Mouse (Mus musculus) embryonic facial prominence, embryonic 11.5 days (tissue): Measurements from ENCODE around the gene Kazn. TPM values are rescaled to one million over a fixed set of nuclear protein-coding genes. Genes with fewer than 3 reads are reported as not detected.
A peak's percentile ranks its signal among the peaks of the same experiment; 100 is the strongest.

Source experiments
- ATAC-seq: fragments of 200-750 bp; cut with Nextera tagmentation; replicated peaks from 2 replicates; pipeline ENCODE4 v1.8.0; 2017; ENCODE audit warnings: low read depth; ENCODE audit not compliant: insufficient number of reproducible peaks, low FRiP score, low TSS enrichment
- DNase-seq: peaks from one replicate; pipeline ENCODE4 v3.0.0-alpha.2; 2015; ENCODE audit warnings: low spot score
- H3K27ac ChIP-seq: fragments of 300-500 bp; sonication (generic); replicated peaks from 2 replicates; pipeline ENCODE4 v1.5.1; 2014; ENCODE audit warnings: mild to moderate bottlenecking, low read depth, low read length, control low read depth
- H3K27me3 ChIP-seq: fragments of 300-500 bp; sonication (generic); 2 replicates; pipeline ENCODE4 v1.6.1; 2014; ENCODE audit warnings: mild to moderate bottlenecking, low read length, moderate library complexity, mixed read lengths; ENCODE audit not compliant: control insufficient read depth, insufficient read depth
- H3K36me3 ChIP-seq: fragments of 300-500 bp; sonication (generic); replicated peaks from 2 replicates; pipeline ENCODE4 v1.6.1; 2014; ENCODE audit warnings: low read depth, mild to moderate bottlenecking, low read length, moderate library complexity, mixed read lengths; ENCODE audit not compliant: control insufficient read depth, insufficient read depth
- H3K4me1 ChIP-seq: fragments of 300-500 bp; sonication (generic); 2 replicates; pipeline ENCODE4 v1.6.1; 2014; ENCODE audit warnings: low read length, mixed read lengths; ENCODE audit not compliant: control insufficient read depth, insufficient read depth
- H3K4me2 ChIP-seq: fragments of 300-500 bp; sonication (generic); 2 replicates; pipeline ENCODE4 v1.6.1; 2014; ENCODE audit warnings: low read depth, mild to moderate bottlenecking, control low read depth, low read length, moderate library complexity
- H3K4me3 ChIP-seq: fragments of 300-500 bp; sonication (generic); 2 replicates; pipeline ENCODE4 v1.5.1; 2014; ENCODE audit warnings: low read depth, low read length, control low read depth
- H3K9ac ChIP-seq: fragments of 300-500 bp; sonication (generic); replicated peaks from 2 replicates; pipeline ENCODE4 v1.6.1; 2014; ENCODE audit warnings: mild to moderate bottlenecking, control low read depth, low read length
- H3K9me3 ChIP-seq: fragments of 300-500 bp; sonication (generic); replicated peaks from 2 replicates; pipeline ENCODE4 v1.6.1; 2016; ENCODE audit warnings: mild to moderate bottlenecking, low read length, inconsistent platforms, mixed read lengths; ENCODE audit not compliant: control insufficient read depth
- WGBS: fragments of 180-500 bp; shearing (Covaris S2); extraction: QIAGEN DNeasy Blood & Tissue Kit; methylation state at CpG from one replicate; pipeline ENCODE4 v1.1.7; 2014; 5-methylcytosine and 5-hydroxymethylcytosine counted together
- polyA plus RNA-seq: library from polyadenylated mRNA; unstranded; fragments of >200 nt; fragmentation: Nextera tagmentation; extraction: Ambion mirVana; gene quantifications from 2 replicates; pipeline ENCODE4 v1.2.1, GENCODE M21; 2014

The Kazn gene
- polyA plus RNA-seq, 1 experiment from 2014 or later = 11.1 TPM

DNA sequence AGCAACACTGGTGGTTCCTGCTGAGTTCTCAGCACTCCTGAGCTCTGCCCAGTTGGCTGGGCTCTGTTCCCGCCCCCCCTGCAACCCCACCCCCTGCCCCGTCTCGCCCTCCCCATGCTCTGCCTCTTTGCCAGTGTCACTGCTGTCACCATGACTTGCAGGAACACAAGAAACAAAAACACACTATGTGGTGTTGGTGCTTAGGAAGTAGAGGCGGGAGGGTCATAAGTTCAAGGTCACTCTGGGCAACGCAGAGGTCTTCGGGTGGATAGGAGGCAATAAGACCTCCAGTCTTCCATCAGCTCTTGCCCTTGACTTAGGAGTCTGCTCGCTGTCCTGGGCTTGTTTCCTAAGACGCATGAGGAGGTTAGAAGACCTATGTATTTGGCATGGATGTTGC is 10.9 kb upstream of the Kazn start:
- H3K9ac ChIP-seq = no peak overlapping the region
- H3K27me3 ChIP-seq = no peaks in the 10 kb centered on the region
- H3K36me3 ChIP-seq = no peaks in the 10 kb centered on the region
- H3K27ac ChIP-seq = no peak overlapping the region
- 95% methylated on average over 8 of the region's 8 CpGs for WGBS
- no peaks in the 10 kb centered on the region; the same call in 1 of the 2 replicates for H3K9me3 ChIP-seq
- H3K4me2 ChIP-seq = no peak overlapping the region
- no peaks in the 10 kb centered on the region; the same call in 1 of the 2 replicates for H3K4me1 ChIP-seq
- ATAC-seq (no peak), DNase-seq (no peak)
- H3K4me3 ChIP-seq = no peak overlapping the region

DNA sequence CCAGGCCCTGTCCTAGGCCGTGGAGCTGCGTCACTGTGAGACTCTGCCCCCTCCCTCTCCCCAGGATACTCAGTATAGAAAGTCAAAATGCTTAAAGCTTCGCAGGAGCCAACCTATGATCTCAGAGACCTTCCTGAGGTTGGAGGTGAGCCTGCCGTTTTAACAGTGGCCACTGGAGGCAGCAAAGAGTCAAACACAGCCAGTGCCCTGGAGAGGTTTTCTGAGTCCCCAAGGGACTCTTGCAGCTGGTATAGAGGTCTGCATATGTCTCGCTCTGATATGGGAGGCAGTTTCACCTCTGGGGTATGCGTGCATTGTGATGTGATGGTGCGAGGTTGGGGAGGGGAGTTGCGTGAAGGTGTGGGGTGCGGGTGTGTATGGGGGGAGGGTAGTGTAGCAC is 10.2 kb upstream of the Kazn start:
- DNase-seq = peak; percentile 76
- Histone ChIP-seq H3K27me3 (no peaks in the 10 kb centered on the region), H3K4me3 (no peak overlapping the region), H3K9ac (no peak overlapping the region), H3K36me3 (no peaks in the 10 kb centered on the region), H3K9me3 (no peaks in the 10 kb centered on the region; the same call in 1 of the 2 replicates), H3K4me2 (no peak overlapping the region), H3K27ac (no peak overlapping the region), H3K4me1 (no peaks in the 10 kb centered on the region; the same call in 1 of the 2 replicates)
- ATAC-seq = no peak
- 29% methylated on average over 9 of the region's 9 CpGs for WGBS

DNA sequence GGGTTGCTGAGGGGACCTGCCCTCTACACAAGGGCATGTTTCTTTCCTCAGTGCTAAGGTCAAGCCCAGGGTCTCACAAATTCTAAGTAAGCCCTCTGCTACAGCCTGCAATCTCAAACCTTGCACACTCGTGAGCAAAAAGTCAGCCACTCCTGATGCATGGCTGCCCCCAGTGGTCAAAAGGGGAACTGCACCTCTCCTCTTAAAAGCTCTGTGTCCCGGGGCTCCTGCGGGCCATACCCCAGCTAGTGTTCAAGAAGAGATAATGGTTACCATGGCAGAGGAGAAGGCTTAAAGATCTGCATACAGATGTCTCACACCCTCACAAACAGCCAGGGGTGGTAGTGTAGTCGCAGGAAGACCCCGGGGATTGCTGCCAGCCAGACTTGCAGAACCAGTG is 9.2 kb upstream of the Kazn start:
- Histone ChIP-seq H3K27ac (no peak overlapping the region), H3K27me3 (no peaks in the 10 kb centered on the region), H3K9ac (no peak overlapping the region), H3K4me2 (no peak overlapping the region), H3K9me3 (no peaks in the 10 kb centered on the region), H3K4me1 (no peaks in the 10 kb centered on the region; the same call in 1 of the 2 replicates), H3K36me3 (no peaks in the 10 kb centered on the region), H3K4me3 (no peak overlapping the region)
- 8% methylated on average over 5 of the region's 5 CpGs for WGBS
- DNase-seq (peak; percentile 91), ATAC-seq (no peak)

DNA sequence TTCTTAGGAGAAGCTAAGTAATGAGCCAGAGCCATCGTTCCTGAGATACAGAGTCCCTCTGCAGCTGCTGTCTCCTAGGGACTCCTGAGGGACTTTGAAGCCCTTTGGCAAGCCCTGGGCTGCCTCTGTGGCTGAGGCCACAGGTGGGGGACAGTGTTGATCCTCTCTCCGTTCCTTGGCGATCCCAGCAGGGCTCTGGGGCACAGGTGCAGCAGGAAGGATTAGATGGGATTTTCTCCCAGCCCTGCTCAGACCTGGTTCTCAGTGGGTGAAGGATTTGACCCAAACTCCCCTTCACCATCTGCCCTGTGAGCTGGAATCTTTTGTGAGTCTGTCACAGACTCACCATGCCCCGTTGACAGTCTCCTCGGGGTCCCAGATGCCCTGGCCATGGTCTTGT is 7.5 kb upstream of the Kazn start:
- Histone ChIP-seq H3K9ac (no peak overlapping the region), H3K27me3 (no peaks in the 10 kb centered on the region), H3K9me3 (no peaks in the 10 kb centered on the region), H3K4me1 (no peaks in the 10 kb centered on the region; the same call in 1 of the 2 replicates), H3K4me3 (no peak overlapping the region), H3K4me2 (no peak overlapping the region), H3K36me3 (no peaks in the 10 kb centered on the region), H3K27ac (no peak overlapping the region)
- ATAC-seq (no peak), DNase-seq (no peak)
- 20% methylated on average over 5 of the region's 5 CpGs for WGBS

DNA sequence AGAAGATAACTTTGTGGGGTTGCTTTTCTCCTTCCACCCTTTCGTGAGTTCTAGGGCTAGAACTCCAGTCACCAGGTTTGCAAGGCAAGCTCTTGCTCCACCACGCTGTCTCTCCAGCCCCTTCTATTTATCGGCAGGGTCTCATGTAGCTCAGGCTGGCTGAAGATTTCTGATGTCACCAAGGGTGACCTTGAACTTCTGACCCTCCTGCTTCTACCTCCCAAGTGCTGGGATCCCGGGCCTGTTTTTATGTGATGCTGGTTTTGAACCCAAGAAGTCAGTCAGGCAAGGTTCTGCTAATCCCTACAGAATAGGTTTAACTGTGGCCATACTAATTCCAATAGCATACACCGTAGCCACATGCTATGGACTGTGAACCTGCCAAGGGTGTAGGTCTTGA is 5.4 kb upstream of the Kazn start:
- Histone ChIP-seq H3K4me3 (no peak overlapping the region), H3K27ac (no peak overlapping the region), H3K36me3 (no peaks in the 10 kb centered on the region), H3K4me1 (no peaks in the 10 kb centered on the region; the same call in none of the 2 replicates), H3K27me3 (no peaks in the 10 kb centered on the region), H3K9me3 (no peaks in the 10 kb centered on the region), H3K9ac (no peak overlapping the region), H3K4me2 (no peak overlapping the region)
- ATAC-seq (no peak), DNase-seq (no peak)
- WGBS = 89% methylated on average over 5 of the region's 5 CpGs

DNA sequence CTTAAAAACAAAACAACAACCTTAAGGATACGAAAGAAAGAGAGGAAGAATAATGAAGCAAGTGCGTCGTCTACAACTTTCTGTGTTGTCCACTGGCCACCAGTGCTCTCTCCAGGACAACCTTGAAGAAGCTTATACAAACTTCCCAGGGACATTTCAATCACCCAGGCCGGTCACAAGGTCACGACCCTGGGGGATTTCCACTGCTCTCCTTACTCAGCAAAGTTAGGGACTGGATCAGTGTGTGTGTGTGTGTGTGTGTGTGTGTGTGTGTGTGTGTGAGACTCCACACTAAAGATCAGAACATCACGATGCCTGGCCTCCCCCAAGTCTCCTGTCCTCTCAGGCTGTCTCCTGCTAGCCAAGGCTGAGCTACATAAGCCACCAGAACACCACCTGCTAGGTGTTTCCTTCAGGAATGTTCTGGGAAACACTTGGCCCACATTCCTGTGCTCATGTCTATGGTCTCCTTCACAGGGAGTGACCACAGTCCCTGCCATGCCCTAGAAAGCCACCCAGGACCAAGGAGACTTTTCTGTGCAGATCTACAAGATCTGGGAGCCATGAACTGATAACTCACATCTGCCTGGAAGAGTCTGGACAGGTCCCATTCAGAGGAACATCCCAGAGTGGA is 3.7 kb upstream of the Kazn start:
- Histone ChIP-seq H3K27ac (no peak overlapping the region), H3K4me1 (peaks cover 5% of the 10 kb centered on the region), H3K4me3 (no peak overlapping the region), H3K4me2 (no peak overlapping the region), H3K9ac (no peak overlapping the region), H3K36me3 (no peaks in the 10 kb centered on the region), H3K27me3 (no peaks in the 10 kb centered on the region), H3K9me3 (no peaks in the 10 kb centered on the region)
- DNase-seq = no peak
- 91% methylated on average over 6 of the region's 6 CpGs for WGBS
- ATAC-seq = no peak

DNA sequence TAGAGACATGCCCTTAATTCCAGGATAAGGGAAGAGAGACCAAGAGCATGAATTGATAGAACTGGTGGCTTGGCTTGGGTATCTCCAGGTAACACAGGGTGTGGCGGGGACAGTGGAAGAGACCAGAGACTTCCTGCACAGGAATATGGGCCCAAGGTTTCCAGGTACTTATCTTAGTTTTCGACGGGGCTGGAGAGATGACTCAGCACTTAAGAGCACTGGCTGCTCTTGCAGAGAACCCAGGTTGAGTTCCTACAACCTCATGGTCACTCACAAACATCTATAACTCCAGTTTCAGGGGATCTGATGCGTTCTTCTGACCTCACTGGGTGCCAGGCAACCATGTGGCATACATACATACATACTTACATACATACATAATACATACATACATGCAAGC is 3.0 kb upstream of the Kazn start:
- 87% methylated on average over 4 of the region's 4 CpGs for WGBS
- peaks cover 5% of the 10 kb centered on the region for H3K4me1 ChIP-seq
- no peak for ATAC-seq

DNA sequence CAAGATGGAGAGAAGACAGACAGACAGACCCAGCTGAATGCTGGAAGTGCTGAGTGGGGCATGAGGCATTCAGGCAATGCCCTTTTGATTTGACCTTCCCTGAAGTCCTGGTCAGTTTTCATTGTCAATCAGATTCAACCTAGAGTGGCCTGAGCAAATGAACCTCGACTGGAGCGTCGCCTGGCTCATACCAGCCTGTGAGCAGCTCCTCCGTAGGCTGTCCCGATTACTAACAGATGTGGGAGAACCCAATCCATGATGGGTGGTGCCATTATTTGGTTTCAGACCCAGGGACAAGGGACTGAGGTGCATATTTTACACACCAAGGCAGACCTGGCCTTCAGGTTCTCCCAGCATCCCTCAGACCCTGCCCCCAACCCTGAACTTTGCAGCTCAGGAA is 1.7 kb upstream of the Kazn start:
- H3K36me3 ChIP-seq = no peaks in the 10 kb centered on the region
- ATAC-seq (no peak), DNase-seq (peak; percentile 58)
- no peaks in the 10 kb centered on the region for H3K27me3 ChIP-seq
- 25% methylated on average over 5 of the region's 5 CpGs for WGBS
- no peak overlapping the region for H3K4me3 ChIP-seq
- peaks cover 5% of the 10 kb centered on the region for H3K4me1 ChIP-seq
- H3K4me2 ChIP-seq = no peak overlapping the region
- no peaks in the 10 kb centered on the region for H3K9me3 ChIP-seq
- no peak overlapping the region for H3K9ac ChIP-seq
- H3K27ac ChIP-seq = peak overlapping the region; percentile 35; the same call in 1 of the 2 replicates

More for the DNA sequence above, 3.0 kb upstream of the Kazn start:
- Histone ChIP-seq H3K36me3 (no peaks in the 10 kb centered on the region), H3K27me3 (no peaks in the 10 kb centered on the region), H3K27ac (no peak overlapping the region), H3K4me2 (no peak overlapping the region), H3K9me3 (no peaks in the 10 kb centered on the region), H3K4me3 (no peak overlapping the region), H3K9ac (no peak overlapping the region)
- DNase-seq = no peak
